Mouse (Mus musculus) embryonic facial prominence, embryonic 11.5 days (tissue): ENCODE results near the gene Cntd1. TPM values are rescaled to one million over a fixed set of nuclear protein-coding genes. Genes with fewer than 3 reads are reported as not detected.

Source experiments
- ATAC-seq: fragments of 200-750 bp; cut with Nextera tagmentation; replicated peaks from 2 replicates; pipeline ENCODE4 v1.8.0; 2017; ENCODE audit warnings: low read depth; ENCODE audit not compliant: insufficient number of reproducible peaks, low FRiP score, low TSS enrichment
- DNase-seq: peaks from one replicate; pipeline ENCODE4 v3.0.0-alpha.2; 2015; ENCODE audit warnings: low spot score
- H3K27ac ChIP-seq: fragments of 300-500 bp; sonication (generic); replicated peaks from 2 replicates; pipeline ENCODE4 v1.5.1; 2014; ENCODE audit warnings: mild to moderate bottlenecking, low read depth, low read length, control low read depth
- H3K27me3 ChIP-seq: fragments of 300-500 bp; sonication (generic); 2 replicates; pipeline ENCODE4 v1.6.1; 2014; ENCODE audit warnings: mild to moderate bottlenecking, low read length, moderate library complexity, mixed read lengths; ENCODE audit not compliant: control insufficient read depth, insufficient read depth
- H3K36me3 ChIP-seq: fragments of 300-500 bp; sonication (generic); replicated peaks from 2 replicates; pipeline ENCODE4 v1.6.1; 2014; ENCODE audit warnings: low read depth, mild to moderate bottlenecking, low read length, moderate library complexity, mixed read lengths; ENCODE audit not compliant: control insufficient read depth, insufficient read depth
- H3K4me1 ChIP-seq: fragments of 300-500 bp; sonication (generic); 2 replicates; pipeline ENCODE4 v1.6.1; 2014; ENCODE audit warnings: low read length, mixed read lengths; ENCODE audit not compliant: control insufficient read depth, insufficient read depth
- H3K4me2 ChIP-seq: fragments of 300-500 bp; sonication (generic); 2 replicates; pipeline ENCODE4 v1.6.1; 2014; ENCODE audit warnings: low read depth, mild to moderate bottlenecking, control low read depth, low read length, moderate library complexity
- H3K4me3 ChIP-seq: fragments of 300-500 bp; sonication (generic); 2 replicates; pipeline ENCODE4 v1.5.1; 2014; ENCODE audit warnings: low read depth, low read length, control low read depth
- H3K9ac ChIP-seq: fragments of 300-500 bp; sonication (generic); replicated peaks from 2 replicates; pipeline ENCODE4 v1.6.1; 2014; ENCODE audit warnings: mild to moderate bottlenecking, control low read depth, low read length
- H3K9me3 ChIP-seq: fragments of 300-500 bp; sonication (generic); replicated peaks from 2 replicates; pipeline ENCODE4 v1.6.1; 2016; ENCODE audit warnings: mild to moderate bottlenecking, low read length, inconsistent platforms, mixed read lengths; ENCODE audit not compliant: control insufficient read depth
- WGBS: fragments of 180-500 bp; shearing (Covaris S2); extraction: QIAGEN DNeasy Blood & Tissue Kit; methylation state at CpG from one replicate; pipeline ENCODE4 v1.1.7; 2014; 5-methylcytosine and 5-hydroxymethylcytosine counted together
- polyA plus RNA-seq: library from polyadenylated mRNA; unstranded; fragments of >200 nt; fragmentation: Nextera tagmentation; extraction: Ambion mirVana; gene quantifications from 2 replicates; pipeline ENCODE4 v1.2.1, GENCODE M21; 2014

The Cntd1 gene
- polyA plus RNA-seq, 1 experiment from 2014 or later, result 1.6 TPM

DNA sequence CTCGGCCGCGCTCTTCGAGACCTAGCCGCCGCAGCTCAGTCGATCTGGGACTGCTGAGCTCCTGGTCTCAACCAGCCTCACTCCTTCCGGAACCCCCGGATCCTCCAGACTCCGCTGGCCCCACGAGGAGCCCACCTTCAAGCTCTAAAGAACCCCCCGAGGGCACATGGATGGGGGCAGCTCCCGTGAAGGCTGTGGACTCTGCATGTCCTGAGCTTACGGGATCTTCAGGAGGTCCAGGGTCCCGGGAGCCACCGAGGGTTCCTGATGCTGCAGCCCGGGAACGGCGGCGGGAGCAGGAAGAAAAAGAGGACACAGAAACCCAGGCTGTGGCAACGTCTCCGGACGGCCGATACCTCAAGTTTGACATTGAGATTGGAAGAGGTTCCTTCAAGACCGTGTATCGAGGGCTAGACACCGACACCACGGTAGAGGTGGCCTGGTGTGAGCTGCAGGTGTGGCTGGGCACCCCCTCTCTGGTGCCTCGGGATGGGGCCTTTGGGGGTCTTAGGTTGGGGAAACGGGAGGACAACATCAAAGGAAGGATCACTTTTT lies 17.9 kb upstream of the Cntd1 start:
- under 1% methylated on average over 30 of the region's 30 CpGs for WGBS

DNA sequence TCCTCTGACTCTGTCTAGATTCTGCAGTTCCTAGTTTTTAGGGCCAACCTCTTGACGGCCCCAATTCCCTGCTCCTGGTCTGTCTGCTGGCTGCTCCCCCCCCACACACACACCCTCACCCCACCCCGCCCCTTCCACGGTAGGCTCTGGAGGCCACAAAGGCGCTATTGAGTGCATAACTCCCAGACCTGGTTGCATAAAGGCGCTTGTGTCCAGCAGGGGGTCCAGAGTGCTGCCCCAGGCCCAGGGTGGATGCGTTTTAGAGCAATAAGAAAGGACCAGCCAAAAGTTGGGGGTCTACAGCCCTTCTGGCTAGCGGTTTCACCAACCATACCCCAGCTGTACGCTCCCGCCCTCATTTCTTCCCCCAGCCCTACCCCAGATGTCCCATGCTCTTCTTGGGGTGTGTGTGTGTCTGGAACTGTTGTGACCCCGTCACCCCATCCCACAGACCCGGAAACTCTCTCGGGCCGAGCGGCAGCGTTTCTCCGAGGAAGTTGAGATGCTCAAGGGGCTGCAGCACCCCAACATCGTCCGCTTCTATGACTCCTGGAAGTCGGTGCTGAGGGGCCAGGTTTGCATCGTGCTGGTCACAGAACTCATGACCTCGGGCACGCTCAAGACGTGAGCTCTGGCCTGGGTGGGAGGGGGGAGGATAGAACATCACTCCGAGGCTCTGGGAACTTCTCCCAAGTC lies 16.4 kb upstream of the Cntd1 start:
- peaks cover 33% of the 10 kb centered on the region for H3K27me3 ChIP-seq
- WGBS, result 2% methylated on average over 24 of the region's 24 CpGs
- H3K4me1 ChIP-seq, result peaks cover 22% of the 10 kb centered on the region

More for the DNA sequence above, 17.9 kb upstream of the Cntd1 start:
- peak overlapping the region; percentile 96 for H3K4me2 ChIP-seq
- ATAC-seq, result no peak
- H3K9me3 ChIP-seq, result no peaks in the 10 kb centered on the region
- no peaks in the 10 kb centered on the region for H3K36me3 ChIP-seq
- H3K4me1 ChIP-seq, result peaks cover 22% of the 10 kb centered on the region
- peak overlapping the region; percentile 70 for H3K9ac ChIP-seq
- H3K27ac ChIP-seq, result peak overlapping the region; percentile 29; the same call in 1 of the 2 replicates
- H3K4me3 ChIP-seq, result peak overlapping the region; percentile 46
- DNase-seq, result no peak
- H3K27me3 ChIP-seq, result peaks cover 33% of the 10 kb centered on the region

GRCm38 (mm10) chr11:101263138-101263988 lies 15.4 kb upstream of the Cntd1 start:
- no peaks in the 10 kb centered on the region for H3K9me3 ChIP-seq
- 3% methylated on average over 32 of the region's 32 CpGs for WGBS
- DNase-seq (no peak), ATAC-seq (no peak)
- peaks cover 33% of the 10 kb centered on the region for H3K27me3 ChIP-seq
- no peaks in the 10 kb centered on the region for H3K36me3 ChIP-seq
- no peak overlapping the region for H3K4me3 ChIP-seq
- peaks cover 22% of the 10 kb centered on the region for H3K4me1 ChIP-seq
- no peak overlapping the region for H3K27ac ChIP-seq
- H3K9ac ChIP-seq, result no peak overlapping the region
- no peak overlapping the region for H3K4me2 ChIP-seq

More for the DNA sequence above, 16.4 kb upstream of the Cntd1 start:
- peak overlapping the region; percentile 25 for H3K4me2 ChIP-seq
- H3K27ac ChIP-seq, result no peak overlapping the region
- H3K9me3 ChIP-seq, result no peaks in the 10 kb centered on the region
- DNase-seq (no peak), ATAC-seq (no peak)
- no peaks in the 10 kb centered on the region for H3K36me3 ChIP-seq
- H3K4me3 ChIP-seq, result peak overlapping the region; percentile 21
- no peak overlapping the region for H3K9ac ChIP-seq

DNA sequence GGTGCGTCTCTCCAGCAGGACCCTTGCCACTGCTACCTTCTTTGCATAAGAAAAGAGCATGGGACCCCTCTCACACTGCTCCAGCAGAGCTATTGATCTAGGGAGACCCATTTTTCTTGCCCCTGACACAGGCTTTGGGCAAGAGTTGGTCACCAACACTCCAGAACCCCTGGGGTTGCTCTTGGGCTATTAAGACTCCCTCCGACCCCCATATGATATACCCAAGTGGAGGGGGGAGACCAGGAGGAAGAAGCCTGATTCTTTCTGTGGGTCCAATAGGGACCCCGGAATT lies 14.9 kb upstream of the Cntd1 start:
- Histone ChIP-seq H3K4me3 (no peak overlapping the region), H3K4me2 (no peak overlapping the region), H3K27ac (no peak overlapping the region), H3K36me3 (no peaks in the 10 kb centered on the region), H3K27me3 (peaks cover 33% of the 10 kb centered on the region), H3K9me3 (no peaks in the 10 kb centered on the region), H3K9ac (no peak overlapping the region), H3K4me1 (peaks cover 22% of the 10 kb centered on the region)
- ATAC-seq, result no peak
- 9% methylated on average over 3 of the region's 3 CpGs for WGBS
- DNase-seq, result no peak

DNA sequence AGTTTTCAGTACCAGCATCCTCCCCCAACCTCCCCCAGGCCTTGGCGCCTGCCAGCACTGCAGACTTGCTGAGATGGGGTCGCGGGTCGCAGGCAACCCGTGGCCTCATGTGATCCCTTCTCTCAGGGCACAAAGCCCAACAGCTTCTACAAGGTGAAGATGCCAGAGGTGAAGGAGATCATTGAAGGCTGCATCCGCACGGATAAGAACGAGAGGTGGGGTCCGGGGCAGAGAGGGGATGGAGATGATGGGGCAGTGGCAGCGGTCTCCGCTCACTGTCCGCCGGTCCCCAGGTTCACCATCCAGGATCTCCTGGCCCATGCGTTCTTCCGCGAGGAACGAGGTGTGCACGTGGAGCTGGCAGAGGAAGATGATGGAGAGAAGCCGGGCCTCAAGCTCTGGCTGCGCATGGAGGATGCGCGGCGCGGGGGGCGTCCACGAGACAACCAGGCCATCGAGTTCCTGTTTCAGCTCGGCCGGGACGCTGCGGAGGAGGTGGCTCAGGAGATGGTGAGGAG lies 13.8 kb upstream of the Cntd1 start:
- Histone ChIP-seq H3K27ac (no peak overlapping the region), H3K9me3 (no peaks in the 10 kb centered on the region), H3K36me3 (no peaks in the 10 kb centered on the region), H3K27me3 (peaks cover 33% of the 10 kb centered on the region), H3K9ac (peak overlapping the region; percentile 50), H3K4me2 (peak overlapping the region; percentile 63), H3K4me3 (peak overlapping the region; percentile 34), H3K4me1 (peaks cover 15% of the 10 kb centered on the region)
- DNase-seq (peak; percentile 42), ATAC-seq (no peak)
- 3% methylated on average over 31 of the region's 31 CpGs for WGBS

DNA sequence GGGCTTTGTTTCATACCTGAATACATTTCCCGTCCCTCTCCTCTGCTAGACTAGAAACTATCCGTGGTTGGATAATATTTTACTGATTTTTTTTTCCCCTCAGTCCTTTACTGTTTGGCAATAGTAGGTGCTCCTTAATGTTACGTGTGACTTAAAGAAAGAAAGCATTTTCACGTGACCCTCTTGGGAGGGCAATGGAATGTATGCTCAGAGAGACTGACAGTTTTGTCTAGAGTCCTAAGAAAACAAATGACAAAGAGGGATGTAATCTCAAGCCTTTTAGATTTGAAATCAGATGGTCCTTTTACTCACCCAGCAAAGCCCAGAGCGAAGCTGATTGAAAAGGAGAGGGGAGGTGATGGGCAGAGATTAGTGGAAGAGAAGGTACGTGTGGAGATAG lies 12.9 kb upstream of the Cntd1 start:
- Histone ChIP-seq H3K36me3 (no peaks in the 10 kb centered on the region), H3K27me3 (peaks cover 33% of the 10 kb centered on the region), H3K9ac (no peak overlapping the region), H3K4me3 (no peak overlapping the region), H3K4me2 (no peak overlapping the region), H3K4me1 (peaks cover 15% of the 10 kb centered on the region), H3K27ac (no peak overlapping the region), H3K9me3 (no peaks in the 10 kb centered on the region)
- DNase-seq (no peak), ATAC-seq (no peak)
- 18% methylated on average over 6 of the region's 6 CpGs for WGBS

DNA sequence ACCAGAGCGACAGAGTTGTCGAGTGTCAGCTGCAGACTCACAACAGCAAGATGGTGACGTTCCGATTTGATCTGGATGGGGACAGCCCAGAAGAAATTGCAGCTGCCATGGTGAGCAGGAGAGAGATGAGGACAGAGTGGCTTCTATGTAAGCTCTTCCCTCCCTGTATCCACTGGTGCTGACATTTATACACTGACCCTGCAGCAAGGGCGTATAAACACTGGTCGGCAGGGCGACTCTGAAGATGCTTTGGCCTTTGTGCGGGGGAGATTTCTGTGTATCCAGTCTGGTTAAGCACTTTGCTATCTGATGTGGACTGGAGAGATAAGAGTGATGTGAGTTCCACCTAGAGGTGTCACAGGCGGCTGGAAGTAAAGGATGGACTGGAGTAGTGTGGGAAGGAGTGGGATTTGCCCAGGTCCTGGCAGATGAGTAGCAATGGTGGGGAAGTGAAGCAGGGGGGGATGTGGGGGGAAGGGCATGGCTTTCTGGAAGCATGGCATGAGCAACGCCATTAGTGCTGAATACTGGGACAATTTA lies 9.2 kb upstream of the Cntd1 start:
- peaks cover 5% of the 10 kb centered on the region for H3K4me1 ChIP-seq
- no peaks in the 10 kb centered on the region for H3K9me3 ChIP-seq
- H3K27me3 ChIP-seq, result peaks cover 8% of the 10 kb centered on the region
- ATAC-seq (no peak), DNase-seq (peak; percentile 43)
- no peak overlapping the region for H3K9ac ChIP-seq
- no peak overlapping the region for H3K4me2 ChIP-seq
- H3K27ac ChIP-seq, result no peak overlapping the region
- no peak overlapping the region for H3K4me3 ChIP-seq
- 27% methylated on average over 10 of the region's 10 CpGs for WGBS
- H3K36me3 ChIP-seq, result no peaks in the 10 kb centered on the region
